Comparison of ENCODE assay signal across 31 mouse cellular contexts in the genomic region with DNA sequence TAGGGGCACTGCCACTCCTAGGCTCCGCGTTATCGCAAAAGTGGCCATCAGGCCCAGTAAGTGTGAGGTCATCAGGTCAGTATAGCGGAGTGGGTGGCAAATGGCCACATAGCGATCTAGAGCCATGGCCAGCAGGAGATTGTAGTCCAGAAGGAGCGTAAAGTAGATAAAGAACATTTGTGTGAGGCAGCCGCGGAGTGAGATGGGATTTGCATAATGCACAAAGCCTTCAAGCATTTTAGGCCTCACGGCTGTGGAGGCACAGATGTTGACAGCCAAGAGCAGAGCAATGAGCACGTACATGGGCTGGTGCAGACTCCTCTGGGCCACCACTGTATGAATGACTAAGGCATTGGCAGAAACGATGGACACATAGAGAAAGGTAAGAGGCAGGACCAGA. TPM values are rescaled to one million over a fixed set of nuclear protein-coding genes. Genes with fewer than 3 reads are reported as not detected.
DNase-seq lines count a peak whose midpoint lies in the region; ATAC-seq and TF ChIP-seq lines count a peak whose summit lies in the region.
"Had no signal": no experiment of that assay in that cellular context is flagged by ENCODE, and none has a peak within 500 bp of the region (broad histone marks: within the 10 kb centered on the region; RNA-seq: fewer than 3 reads in every experiment).

No protein-coding gene starts in this region.

- no peaks in the 10 kb centered on the region for H3K27me3 ChIP-seq in intestine, postnatal 0 days (replicated peaks; ENCODE audit: control insufficient read depth, insufficient read depth, low read length)
- no peaks in the 10 kb centered on the region for H3K27me3 ChIP-seq in intestine, embryonic 16.5 days (replicated peaks; ENCODE audit: control insufficient read depth, insufficient read depth, low read length)
- no peaks in the 10 kb centered on the region for H3K27me3 ChIP-seq in midbrain, embryonic 14.5 days (ENCODE audit: control insufficient read depth, insufficient read depth, low read length)
- no peaks in the 10 kb centered on the region for H3K27me3 ChIP-seq in midbrain, embryonic 15.5 days (replicated peaks)
- H3K27me3 ChIP-seq: embryonic facial prominence, embryonic 12.5 days; forebrain, embryonic 12.5 days had no signal

- no peak overlapping the region for H3K4me2 ChIP-seq in intestine, postnatal 0 days (replicated peaks; ENCODE audit: low read depth)
- H3K4me2 ChIP-seq in intestine, embryonic 16.5 days (ENCODE audit: low read depth, low read length) = no peak overlapping the region
- no peak overlapping the region for H3K4me2 ChIP-seq in midbrain, embryonic 14.5 days (ENCODE audit: low read length)
- H3K4me2 ChIP-seq in midbrain, embryonic 15.5 days = no peak overlapping the region
- H3K4me2 ChIP-seq: embryonic facial prominence, embryonic 12.5 days; forebrain, embryonic 12.5 days; heart, embryonic 11.5 days had no signal

- no peak for ATAC-seq in intestine, postnatal 0 days
- ATAC-seq in intestine, embryonic 16.5 days = no peak
- 0 out of 2 replicates have a peak, but pooled peaks have one; percentile 31 for ATAC-seq in midbrain, embryonic 14.5 days (ENCODE audit: low FRiP score, low TSS enrichment)
- no peak for ATAC-seq in midbrain, embryonic 15.5 days (replicated peaks)

- H3K4me1 ChIP-seq in intestine, postnatal 0 days (replicated peaks; ENCODE audit: control insufficient read depth, insufficient read depth, low read length) = no peaks in the 10 kb centered on the region
- 0 out of 2 replicates have a peak, but pooled peaks cover 7% of the 10 kb centered on the region for H3K4me1 ChIP-seq in intestine, embryonic 16.5 days (ENCODE audit: control insufficient read depth, insufficient read depth, low read length)
- no peaks in the 10 kb centered on the region for H3K4me1 ChIP-seq in midbrain, embryonic 14.5 days (ENCODE audit: control insufficient read depth, insufficient read depth, low read length)
- H3K4me1 ChIP-seq in midbrain, embryonic 15.5 days = no peaks in the 10 kb centered on the region
- H3K4me1 ChIP-seq: embryonic facial prominence, embryonic 12.5 days; forebrain, embryonic 12.5 days had no signal

- no peak overlapping the region for H3K9ac ChIP-seq in intestine, postnatal 0 days (ENCODE audit: low read depth, low read length)
- no peak overlapping the region for H3K9ac ChIP-seq in intestine, embryonic 16.5 days (ENCODE audit: low read depth, low read length)
- H3K9ac ChIP-seq in midbrain, embryonic 14.5 days (replicated peaks; ENCODE audit: low read length) = no peak overlapping the region
- H3K9ac ChIP-seq in midbrain, embryonic 15.5 days = no peak overlapping the region
- H3K9ac ChIP-seq: embryonic facial prominence, embryonic 12.5 days; forebrain, embryonic 12.5 days had no signal

- H3K4me3 ChIP-seq in intestine, postnatal 0 days (ENCODE audit: low read depth, low read length) = no peak overlapping the region
- no peak overlapping the region for H3K4me3 ChIP-seq in intestine, embryonic 16.5 days (ENCODE audit: low read length)
- no peak overlapping the region for H3K4me3 ChIP-seq in midbrain, embryonic 14.5 days (replicated peaks; ENCODE audit: low read depth, low read length)
- H3K4me3 ChIP-seq in midbrain, embryonic 15.5 days = no peak overlapping the region
- H3K4me3 ChIP-seq: embryonic facial prominence, embryonic 12.5 days; forebrain, embryonic 12.5 days; layer of hippocampus, adult 2 months; limb, embryonic 10.5 days had no signal

- H3K9me3 ChIP-seq in intestine, postnatal 0 days (ENCODE audit: control insufficient read depth) = no peaks in the 10 kb centered on the region
- no peaks in the 10 kb centered on the region for H3K9me3 ChIP-seq in intestine, embryonic 16.5 days (ENCODE audit: control insufficient read depth, low read length)
- no peaks in the 10 kb centered on the region for H3K9me3 ChIP-seq in midbrain, embryonic 14.5 days (ENCODE audit: control insufficient read depth, low read length)
- no peaks in the 10 kb centered on the region for H3K9me3 ChIP-seq in midbrain, embryonic 15.5 days
- H3K9me3 ChIP-seq: embryonic facial prominence, embryonic 12.5 days; forebrain, embryonic 12.5 days; limb, embryonic 10.5 days had no signal

- H3K27ac ChIP-seq in intestine, postnatal 0 days (ENCODE audit: low read depth, low read length) = no peak overlapping the region
- H3K27ac ChIP-seq in intestine, embryonic 16.5 days (ENCODE audit: low read length) = no peak overlapping the region
- no peak overlapping the region for H3K27ac ChIP-seq in midbrain, embryonic 14.5 days (replicated peaks; ENCODE audit: low read depth, low read length)
- no peak overlapping the region for H3K27ac ChIP-seq in midbrain, embryonic 15.5 days
- H3K27ac ChIP-seq: embryonic facial prominence, embryonic 12.5 days; forebrain, embryonic 12.5 days; layer of hippocampus, adult 2 months; limb, embryonic 10.5 days had no signal

- 84% methylated on average over 11 of the region's 11 CpGs for WGBS in intestine, postnatal 0 days
- WGBS in intestine, embryonic 16.5 days = 83% methylated on average over 11 of the region's 11 CpGs
- WGBS in midbrain, embryonic 14.5 days = 58% methylated on average over 11 of the region's 11 CpGs
- WGBS in midbrain, embryonic 15.5 days = 64% methylated on average over 11 of the region's 11 CpGs

- H3K36me3 ChIP-seq in intestine, postnatal 0 days (ENCODE audit: control insufficient read depth, insufficient read depth) = no peaks in the 10 kb centered on the region
- H3K36me3 ChIP-seq in intestine, embryonic 16.5 days (ENCODE audit: control insufficient read depth, insufficient read depth, low read length) = no peaks in the 10 kb centered on the region
- no peaks in the 10 kb centered on the region for H3K36me3 ChIP-seq in midbrain, embryonic 14.5 days (ENCODE audit: control insufficient read depth, insufficient read depth, low read length)
- H3K36me3 ChIP-seq in midbrain, embryonic 15.5 days (replicated peaks) = no peaks in the 10 kb centered on the region
- H3K36me3 ChIP-seq: embryonic facial prominence, embryonic 12.5 days had no signal

- 0 out of 2 replicates have a peak, but pooled peaks have one; percentile 19 for TF ChIP-seq CTCF in intestine, postnatal 0 days (IDR thresholded peaks at IDR 0.05; ENCODE audit: low read depth)

- DNase-seq in midbrain, embryonic 14.5 days = no peak
- DNase-seq in R1 (ENCODE audit: low read depth, low spot score) = peak; percentile 46
- no peak for DNase-seq in spleen, adult 12 weeks (ENCODE audit: low spot score)
- no peak for DNase-seq in adrenal gland, postnatal 10 days
- DNase-seq: cerebellum, adult 11-12 months; kidney, adult 8-10 months; kidney, postnatal 14 days; liver; lung, adult 2 months; lung, postnatal 14 days; right cerebral cortex, postnatal 25 days; thymus, postnatal 14 days had no signal

RNA-seq across cellular contexts. Expression of a gene that starts 4.1 kb away (rescaled TPM):
- not detected in 2 replicates for polyA plus RNA-seq in intestine, postnatal 0 days (2015; fragmentation: Nextera tagmentation; extraction: Ambion mirVana)
- polyA plus RNA-seq in intestine, embryonic 16.5 days (2015; fragmentation: Nextera tagmentation; extraction: Ambion mirVana) = 0.09 and 0.16 TPM in 2 replicates
- 0.61 and 0.74 TPM in 2 replicates for polyA plus RNA-seq in midbrain, embryonic 14.5 days (2014; fragmentation: Nextera tagmentation; extraction: Ambion mirVana)
- polyA plus RNA-seq in midbrain, embryonic 15.5 days (2015; fragmentation: Nextera tagmentation; extraction: Ambion mirVana) = 0.60 and 0.93 TPM in 2 replicates
- not detected for total RNA-seq in adrenal gland, postnatal 10 days (2021)
- total RNA-seq: adrenal gland, adult 18-20 months; adrenal gland, postnatal 4 days; gastrocnemius, adult 18-20 months; hematopoietic stem cell, adult 5-6 weeks; layer of hippocampus, adult 2 months; layer of hippocampus, postnatal 25 days; megakaryocyte progenitor cell, adult 5-6 weeks had no signal
- polyA plus RNA-seq: cortical plate, adult 2 months; heart, postnatal 0 days; lung, adult 2 months; spleen, adult 2 months had no signal

RNA-seq across cellular contexts. Expression of a gene that starts 10.7 kb away (rescaled TPM):
- polyA plus RNA-seq in intestine, postnatal 0 days (2015; fragmentation: Nextera tagmentation; extraction: Ambion mirVana) = 0.04 TPM in 1 of 2 replicates, not detected in the other
- polyA plus RNA-seq in intestine, embryonic 16.5 days (2015; fragmentation: Nextera tagmentation; extraction: Ambion mirVana) = 0.04 TPM in 1 of 2 replicates, not detected in the other
- 0.14 and 0.22 TPM in 2 replicates for polyA plus RNA-seq in midbrain, embryonic 14.5 days (2014; fragmentation: Nextera tagmentation; extraction: Ambion mirVana)
- 0.09 and 0.11 TPM in 2 replicates for polyA plus RNA-seq in midbrain, embryonic 15.5 days (2015; fragmentation: Nextera tagmentation; extraction: Ambion mirVana)
- not detected for total RNA-seq in adrenal gland, postnatal 10 days (2021)
- total RNA-seq: adrenal gland, adult 18-20 months; adrenal gland, postnatal 4 days; gastrocnemius, adult 18-20 months; hematopoietic stem cell, adult 5-6 weeks; layer of hippocampus, adult 2 months; layer of hippocampus, postnatal 25 days; megakaryocyte progenitor cell, adult 5-6 weeks had no signal
- polyA plus RNA-seq: cortical plate, adult 2 months; gonadal fat pad, adult 2 months; heart, postnatal 0 days; lung, adult 2 months; spleen, adult 2 months had no signal

RNA-seq across cellular contexts. Expression of a gene that starts 22.0 kb away (rescaled TPM):
- polyA plus RNA-seq in intestine, postnatal 0 days (2015; fragmentation: Nextera tagmentation; extraction: Ambion mirVana) = not detected in 2 replicates
- polyA plus RNA-seq in intestine, embryonic 16.5 days (2015; fragmentation: Nextera tagmentation; extraction: Ambion mirVana) = not detected in 2 replicates
- 0.20 TPM in 1 of 2 replicates, not detected in the other for polyA plus RNA-seq in midbrain, embryonic 14.5 days (2014; fragmentation: Nextera tagmentation; extraction: Ambion mirVana)
- polyA plus RNA-seq in midbrain, embryonic 15.5 days (2015; fragmentation: Nextera tagmentation; extraction: Ambion mirVana) = 0.30 and 0.38 TPM in 2 replicates
- not detected for total RNA-seq in adrenal gland, postnatal 10 days (2021)
- total RNA-seq: adrenal gland, adult 18-20 months; adrenal gland, postnatal 4 days; gastrocnemius, adult 18-20 months; hematopoietic stem cell, adult 5-6 weeks; layer of hippocampus, adult 2 months; layer of hippocampus, postnatal 25 days; megakaryocyte progenitor cell, adult 5-6 weeks had no signal
- polyA plus RNA-seq: cortical plate, adult 2 months; forebrain, embryonic 12.5 days; gonadal fat pad, adult 2 months; heart, embryonic 11.5 days; heart, postnatal 0 days; lung, adult 2 months; spleen, adult 2 months had no signal

RNA-seq across cellular contexts. Expression of a gene that starts 35.9 kb away (rescaled TPM):
- polyA plus RNA-seq in intestine, postnatal 0 days (2015; fragmentation: Nextera tagmentation; extraction: Ambion mirVana) = 22.7 and 23.4 TPM in 2 replicates
- polyA plus RNA-seq in intestine, embryonic 16.5 days (2015; fragmentation: Nextera tagmentation; extraction: Ambion mirVana) = 106 and 120 TPM in 2 replicates
- polyA plus RNA-seq in midbrain, embryonic 14.5 days (2014; fragmentation: Nextera tagmentation; extraction: Ambion mirVana) = 36.2 and 65.9 TPM in 2 replicates
- polyA plus RNA-seq in midbrain, embryonic 15.5 days (2015; fragmentation: Nextera tagmentation; extraction: Ambion mirVana) = 44.7 and 48.9 TPM in 2 replicates
- total RNA-seq in adrenal gland, postnatal 10 days (2021) = 10 to 100 TPM; 33.7 to 50.4 TPM

RNA-seq across cellular contexts. Expression of a gene that starts 57.2 kb away (rescaled TPM):
- polyA plus RNA-seq in intestine, postnatal 0 days (2015; fragmentation: Nextera tagmentation; extraction: Ambion mirVana) = not detected in 2 replicates
- polyA plus RNA-seq in intestine, embryonic 16.5 days (2015; fragmentation: Nextera tagmentation; extraction: Ambion mirVana) = not detected in 2 replicates
- not detected in 2 replicates for polyA plus RNA-seq in midbrain, embryonic 14.5 days (2014; fragmentation: Nextera tagmentation; extraction: Ambion mirVana)
- polyA plus RNA-seq in midbrain, embryonic 15.5 days (2015; fragmentation: Nextera tagmentation; extraction: Ambion mirVana) = not detected in 2 replicates
- total RNA-seq in adrenal gland, postnatal 10 days (2021) = not detected
- total RNA-seq: adrenal gland, adult 18-20 months; adrenal gland, postnatal 4 days; gastrocnemius, adult 18-20 months; hematopoietic stem cell, adult 5-6 weeks; layer of hippocampus, adult 2 months; layer of hippocampus, postnatal 25 days; megakaryocyte progenitor cell, adult 5-6 weeks had no signal
- polyA plus RNA-seq: cortical plate, adult 2 months; embryonic facial prominence, embryonic 12.5 days; forebrain, embryonic 12.5 days; gonadal fat pad, adult 2 months; heart, embryonic 11.5 days; heart, postnatal 0 days; limb, embryonic 10.5 days; lung, adult 2 months; neural tube, embryonic 11.5 days; spleen, adult 2 months had no signal
